Mouse (Mus musculus): ENCODE measurements around the gene Mtss1l.

The Mtss1l gene

GRCm38 (mm10) chr8:110720685-110721598 is at the start of gene Mtss1l:
Gene Mtss1l, plus strand, starts transcription at chr8:110721476.
- 6% methylated on average over 75 of the region's 75 CpGs for WGBS

GRCm38 (mm10) chr8:110672133-110672532 is 49.1 kb upstream of the Mtss1l start:
- WGBS = 86% methylated on average over 2 of the region's 2 CpGs

- 87% methylated on average over 2 of the region's 2 CpGs for WGBS
Observed at GRCm38 (mm10) chr8:110673168-110673567, 48.1 kb upstream of the Mtss1l start.

GRCm38 (mm10) chr8:110674589-110674988 is 46.7 kb upstream of the Mtss1l start:
- WGBS = 95% methylated on average over 1 of the region's 1 CpGs

- 68% methylated on average over 5 of the region's 5 CpGs for WGBS
Observed at GRCm38 (mm10) chr8:110676702-110677101, 44.6 kb upstream of the Mtss1l start.

- WGBS = 92% methylated on average over 5 of the region's 5 CpGs
Observed at GRCm38 (mm10) chr8:110677174-110677660, 44.1 kb upstream of the Mtss1l start.

- WGBS = 52% methylated on average over 3 of the region's 3 CpGs
Observed at GRCm38 (mm10) chr8:110678989-110679388, 42.3 kb upstream of the Mtss1l start.

GRCm38 (mm10) chr8:110687726-110688125 is 33.5 kb upstream of the Mtss1l start:
- 58% methylated on average over 5 of the region's 5 CpGs for WGBS

GRCm38 (mm10) chr8:110689961-110690360 is 31.3 kb upstream of the Mtss1l start:
- 87% methylated on average over 9 of the region's 9 CpGs for WGBS

GRCm38 (mm10) chr8:110694226-110694625 is 27.1 kb upstream of the Mtss1l start:
- WGBS = 78% methylated on average over 5 of the region's 5 CpGs

GRCm38 (mm10) chr8:110694826-110695225 is 26.4 kb upstream of the Mtss1l start:
- 58% methylated on average over 4 of the region's 4 CpGs for WGBS

- WGBS = 57% methylated on average over 5 of the region's 5 CpGs
Observed at GRCm38 (mm10) chr8:110695431-110695830, 25.8 kb upstream of the Mtss1l start.

- 91% methylated on average over 4 of the region's 4 CpGs for WGBS
Observed at GRCm38 (mm10) chr8:110696051-110696450, 25.2 kb upstream of the Mtss1l start.

- WGBS = 41% methylated on average over 5 of the region's 5 CpGs
Observed at GRCm38 (mm10) chr8:110697571-110697970, 23.7 kb upstream of the Mtss1l start.

GRCm38 (mm10) chr8:110698098-110698497 is 23.2 kb upstream of the Mtss1l start:
- 39% methylated on average over 1 of the region's 1 CpGs for WGBS

GRCm38 (mm10) chr8:110699501-110699900 is 21.8 kb upstream of the Mtss1l start:
- WGBS = 82% methylated on average over 7 of the region's 7 CpGs

GRCm38 (mm10) chr8:110700561-110700960 is 20.7 kb upstream of the Mtss1l start:
- WGBS = 92% methylated on average over 2 of the region's 2 CpGs

GRCm38 (mm10) chr8:110702636-110703459 is 18.4 kb upstream of the Mtss1l start:
- WGBS = 66% methylated on average over 9 of the region's 9 CpGs

GRCm38 (mm10) chr8:110703460-110704061 is 17.7 kb upstream of the Mtss1l start:
- WGBS = 52% methylated on average over 9 of the region's 9 CpGs

GRCm38 (mm10) chr8:110704103-110704502 is 17.2 kb upstream of the Mtss1l start:
- 91% methylated on average over 3 of the region's 3 CpGs for WGBS

- 61% methylated on average over 14 of the region's 14 CpGs for WGBS
Observed at GRCm38 (mm10) chr8:110705391-110706287, 15.6 kb upstream of the Mtss1l start.
